Mouse (Mus musculus): Measurements from ENCODE around the gene Gm36864.

GRCm38 (mm10) chr7:44247971-44248370 lies 12.0 kb downstream of the Gm36864 start:
- TF ChIP-seq CTCF (IDR thresholded peaks at IDR 0.05; ENCODE audit: borderline replicate concordance, control insufficient read depth, extremely low read depth, insufficient read depth, low read length, poor library complexity) (no peak), POLR2A (IDR thresholded peaks at IDR 0.05; ENCODE audit: control insufficient read depth, extremely low read depth, insufficient read depth, low read length, poor library complexity) (no peak)

Measured in thymus, adult 2 months (tissue).